Mouse (Mus musculus) hindbrain, postnatal 0 days (tissue): ENCODE results near the gene Mab21l3. TPM values are rescaled to one million over a fixed set of nuclear protein-coding genes. Genes with fewer than 3 reads are reported as not detected.

ENCODE experiments used
- ATAC-seq: fragments of 200-750 bp; cut with Nextera tagmentation; 2 replicates; pipeline ENCODE4 v1.8.0; 2017; ENCODE audit warnings: mild to moderate bottlenecking, moderate TSS enrichment, moderate library complexity
- DNase-seq: peaks from one replicate; pipeline ENCODE4 v3.0.0-alpha.2; 2015; ENCODE audit warnings: low spot score
- H3K27ac ChIP-seq: fragments of 300-500 bp; sonication (generic); 2 replicates; pipeline ENCODE4 v1.5.1; 2014; ENCODE audit warnings: mild to moderate bottlenecking
- H3K27me3 ChIP-seq: fragments of 300-500 bp; sonication (generic); 2 replicates; pipeline ENCODE4 v1.6.1; 2014; ENCODE audit warnings: low read length, mixed read lengths; ENCODE audit not compliant: insufficient read depth
- H3K36me3 ChIP-seq: fragments of 300-500 bp; sonication (generic); 2 replicates; pipeline ENCODE4 v1.6.1; 2014; ENCODE audit warnings: low read length, mixed read lengths; ENCODE audit not compliant: insufficient read depth
- H3K4me1 ChIP-seq: fragments of 300-500 bp; sonication (generic); 2 replicates; pipeline ENCODE4 v1.6.1; 2014; ENCODE audit warnings: antibody characterized with exemption, low read length, mixed read lengths; ENCODE audit not compliant: insufficient read depth
- H3K4me2 ChIP-seq: fragments of 300-500 bp; sonication (generic); 2 replicates; pipeline ENCODE4 v1.6.1; 2014; ENCODE audit warnings: low read depth, mild to moderate bottlenecking, low read length, moderate library complexity, mixed read lengths
- H3K4me3 ChIP-seq: fragments of 300-500 bp; sonication (generic); 2 replicates; pipeline ENCODE4 v1.5.1; 2014; ENCODE audit warnings: low read length
- H3K9ac ChIP-seq: fragments of 300-500 bp; sonication (generic); replicated peaks from 2 replicates; pipeline ENCODE4 v1.6.1; 2014; ENCODE audit warnings: mild to moderate bottlenecking, low read length, moderate library complexity, mixed read lengths
- H3K9me3 ChIP-seq: fragments of 300-500 bp; sonication (generic); 2 replicates; pipeline ENCODE4 v1.6.1; 2016; ENCODE audit warnings: low read length, mixed read lengths
- CTCF ChIP-seq: IDR thresholded peaks from 2 replicates; pipeline ENCODE4 v1.5.1; 2016; ENCODE audit warnings: antibody characterized with exemption, control low read depth, low read depth
- whole genome bisulfite sequencing: fragments of 180-500 bp; shearing (Covaris S2); extraction: QIAGEN DNeasy Blood & Tissue Kit; methylation state at CpG from one replicate; pipeline ENCODE4 v1.1.7; 2014; 5-methylcytosine and 5-hydroxymethylcytosine counted together
- polyA plus RNA-seq: library from polyadenylated mRNA; unstranded; fragments of >200 nt; fragmentation: Nextera tagmentation; extraction: Ambion mirVana; gene quantifications from 2 replicates; pipeline ENCODE4 v1.2.1, GENCODE M21; 2015
- total RNA-seq: library from RNA; depleted of rRNA; stranded (reverse); fragments of >200 nt; gene quantifications from 2 replicates; pipeline ENCODE4 v1.2.3, GENCODE M21; 2014

Gene Mab21l3
- total and polyA plus RNA-seq, 2 experiments from 2014 or later: 0.04 to 0.10 TPM

DNA sequence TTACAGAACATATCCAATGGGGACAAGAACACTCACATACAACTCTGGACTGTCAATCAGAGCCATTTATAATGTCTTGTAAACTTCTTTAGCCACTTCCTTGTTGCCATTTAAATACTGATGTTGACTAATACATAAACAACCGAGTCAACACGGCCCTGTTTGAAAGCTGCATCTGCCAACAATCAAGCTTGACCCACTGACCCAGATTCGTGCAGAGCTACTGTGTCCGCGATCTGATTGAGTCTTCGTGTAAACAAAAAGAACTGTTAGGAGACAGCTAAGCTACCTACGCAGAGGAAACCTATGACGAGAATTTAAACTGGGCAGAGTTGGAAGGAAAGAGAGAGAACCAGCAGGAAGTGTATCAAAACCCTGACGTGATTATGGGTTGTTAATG lies 33.0 kb upstream of the Mab21l3 start:
- Histone ChIP-seq H3K4me3 (no peak overlapping the region), H3K9ac (no peak overlapping the region), H3K27ac (no peak overlapping the region), H3K9me3 (no peaks in the 10 kb centered on the region), H3K4me2 (no peak overlapping the region), H3K27me3 (no peaks in the 10 kb centered on the region), H3K4me1 (peaks cover 3% of the 10 kb centered on the region; the same call in 1 of the 2 replicates), H3K36me3 (peaks cover 18% of the 10 kb centered on the region)
- 70% methylated on average over 9 of the region's 9 CpGs for WGBS
- ATAC-seq: no peak
- no peak for DNase-seq
- TF ChIP-seq CTCF: no peak

DNA sequence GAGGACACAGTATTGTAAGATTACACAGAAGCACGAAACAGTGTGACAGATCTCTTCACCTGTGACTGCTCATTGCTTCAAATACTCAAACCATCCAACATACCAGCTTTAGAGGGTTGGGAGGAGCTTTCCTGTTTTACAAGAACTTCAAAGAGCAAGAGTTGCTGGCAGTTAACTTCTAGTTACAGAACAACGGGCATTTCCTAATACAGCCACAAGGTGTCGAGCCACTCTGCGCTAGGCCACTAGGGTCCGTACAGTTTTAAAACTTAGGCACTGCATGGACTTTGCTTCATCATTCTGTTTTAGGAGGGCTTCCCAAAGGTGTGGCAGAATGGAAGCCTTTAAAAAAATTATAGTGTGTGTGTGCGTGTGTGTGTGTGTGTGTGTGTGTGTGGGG lies 32.1 kb upstream of the Mab21l3 start:
- Histone ChIP-seq H3K4me1 (peaks cover 3% of the 10 kb centered on the region; the same call in 1 of the 2 replicates), H3K4me3 (no peak overlapping the region), H3K9ac (no peak overlapping the region), H3K27ac (no peak overlapping the region), H3K9me3 (no peaks in the 10 kb centered on the region), H3K4me2 (no peak overlapping the region), H3K27me3 (no peaks in the 10 kb centered on the region), H3K36me3 (peaks cover 18% of the 10 kb centered on the region)
- peak; percentile 43 for DNase-seq
- ATAC-seq: no peak
- WGBS: 79% methylated on average over 6 of the region's 6 CpGs
- peak; percentile 68 for TF ChIP-seq CTCF

DNA sequence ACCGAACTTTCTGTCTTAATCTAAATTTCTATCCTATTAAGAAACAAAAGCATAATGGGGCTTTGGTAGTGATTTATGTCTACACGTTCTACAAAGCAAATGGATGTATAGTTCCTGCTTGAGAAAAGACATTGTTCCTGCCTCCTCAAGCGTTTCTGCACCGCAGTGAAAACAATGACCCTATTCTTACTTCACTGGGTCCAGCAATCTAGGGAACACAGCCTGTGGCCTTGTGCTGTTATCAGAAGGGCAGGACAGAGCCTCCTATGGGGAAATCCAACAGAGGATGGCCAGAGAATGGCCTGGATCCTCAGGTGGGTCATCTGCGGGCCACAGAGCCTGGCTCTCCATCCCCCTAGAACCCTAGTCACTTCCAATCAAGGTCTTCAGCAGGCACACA lies 29.4 kb upstream of the Mab21l3 start:
- no peak for TF ChIP-seq CTCF
- Histone ChIP-seq H3K4me1 (no peaks in the 10 kb centered on the region), H3K9ac (no peak overlapping the region), H3K36me3 (peaks cover 18% of the 10 kb centered on the region), H3K4me3 (no peak overlapping the region), H3K9me3 (no peaks in the 10 kb centered on the region), H3K27me3 (no peaks in the 10 kb centered on the region), H3K27ac (no peak overlapping the region), H3K4me2 (no peak overlapping the region)
- DNase-seq: no peak
- no peak for ATAC-seq
- WGBS: 30% methylated on average over 5 of the region's 5 CpGs

DNA sequence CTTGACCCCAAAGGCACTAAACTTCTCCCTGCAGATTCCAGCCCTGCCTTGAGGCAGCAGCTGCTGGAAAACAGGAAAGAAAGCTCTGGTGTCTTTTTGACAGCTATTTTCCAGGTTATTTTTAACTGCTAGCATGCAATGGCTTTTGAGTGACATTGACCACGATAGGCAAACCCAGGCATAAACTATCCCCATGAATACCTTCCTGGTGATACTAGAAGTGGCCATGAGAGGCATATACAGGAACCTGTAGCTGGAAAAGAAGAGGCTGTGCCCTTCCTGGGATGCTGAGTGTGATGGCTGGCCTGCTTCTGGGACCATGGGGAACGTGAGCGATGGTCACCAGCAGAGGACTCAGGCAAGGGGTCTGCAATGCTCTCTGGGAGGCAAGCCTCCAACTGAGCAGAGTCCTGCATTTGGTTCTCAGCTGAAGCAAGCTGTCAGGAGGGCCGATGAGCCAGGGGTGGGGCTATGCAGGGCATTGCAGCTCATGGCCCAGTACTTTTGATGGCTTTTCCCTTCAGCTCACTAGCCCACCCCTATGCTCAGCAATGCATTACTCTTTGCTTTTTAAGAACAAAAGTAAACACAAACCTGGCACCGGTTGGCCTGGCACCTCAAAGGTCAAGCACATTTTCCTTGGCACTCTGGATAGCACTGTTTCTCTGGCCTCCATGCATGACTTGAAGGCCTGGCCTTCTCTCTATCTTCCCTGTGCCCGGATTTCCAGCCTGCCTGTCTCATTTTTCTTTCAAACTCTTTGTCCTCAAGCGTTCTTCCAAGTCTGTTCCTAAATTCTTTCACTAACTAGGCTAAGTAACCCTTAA lies 27.9 kb upstream of the Mab21l3 start:
- H3K27ac ChIP-seq: no peak overlapping the region
- no peak overlapping the region for H3K9ac ChIP-seq
- H3K36me3 ChIP-seq: peaks cover 18% of the 10 kb centered on the region
- no peak overlapping the region for H3K4me3 ChIP-seq
- no peak for DNase-seq
- no peak for TF ChIP-seq CTCF
- H3K4me1 ChIP-seq: no peaks in the 10 kb centered on the region
- no peak for ATAC-seq
- WGBS: 78% methylated on average over 7 of the region's 7 CpGs
- no peak overlapping the region for H3K4me2 ChIP-seq
- H3K9me3 ChIP-seq: no peaks in the 10 kb centered on the region
- H3K27me3 ChIP-seq: no peaks in the 10 kb centered on the region

DNA sequence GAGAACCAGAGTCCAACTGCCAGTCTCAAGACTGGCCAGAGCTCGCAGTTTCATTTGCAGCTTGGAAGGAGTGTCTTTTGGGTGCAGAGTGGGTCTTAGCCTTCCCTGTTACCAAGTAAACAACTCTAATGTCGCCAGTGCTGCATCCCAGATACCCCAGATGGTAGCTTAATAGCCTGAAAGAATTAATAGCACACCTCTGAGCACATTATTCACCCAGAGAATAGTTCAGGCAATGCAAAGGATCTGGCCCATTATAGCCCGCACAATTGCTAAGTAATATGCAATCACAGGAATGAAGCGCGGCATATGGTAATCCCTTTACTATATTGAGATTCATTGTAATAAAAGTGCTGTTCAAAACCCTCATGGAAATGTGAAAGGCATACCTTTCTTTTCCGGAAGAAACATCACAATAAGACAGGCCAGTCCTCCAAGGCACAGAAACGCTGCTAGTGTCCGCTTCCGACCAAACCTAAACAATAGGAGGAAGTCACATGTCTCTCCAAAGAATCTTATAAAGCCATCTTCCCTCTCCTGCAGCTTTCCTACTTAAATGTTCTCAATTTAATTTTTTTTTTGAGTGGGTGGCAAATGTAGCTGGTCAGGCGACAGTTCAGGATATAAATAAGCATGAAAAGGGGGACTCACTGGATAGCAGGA lies 26.6 kb upstream of the Mab21l3 start:
- H3K9me3 ChIP-seq: no peaks in the 10 kb centered on the region
- 44% methylated on average over 10 of the region's 10 CpGs for WGBS
- H3K4me2 ChIP-seq: no peak overlapping the region
- ATAC-seq: no peak
- peaks cover 18% of the 10 kb centered on the region for H3K36me3 ChIP-seq
- no peaks in the 10 kb centered on the region for H3K27me3 ChIP-seq
- H3K4me1 ChIP-seq: no peaks in the 10 kb centered on the region
- H3K4me3 ChIP-seq: no peak overlapping the region
- TF ChIP-seq CTCF: no peak
- no peak overlapping the region for H3K27ac ChIP-seq
- DNase-seq: no peak
- H3K9ac ChIP-seq: no peak overlapping the region

DNA sequence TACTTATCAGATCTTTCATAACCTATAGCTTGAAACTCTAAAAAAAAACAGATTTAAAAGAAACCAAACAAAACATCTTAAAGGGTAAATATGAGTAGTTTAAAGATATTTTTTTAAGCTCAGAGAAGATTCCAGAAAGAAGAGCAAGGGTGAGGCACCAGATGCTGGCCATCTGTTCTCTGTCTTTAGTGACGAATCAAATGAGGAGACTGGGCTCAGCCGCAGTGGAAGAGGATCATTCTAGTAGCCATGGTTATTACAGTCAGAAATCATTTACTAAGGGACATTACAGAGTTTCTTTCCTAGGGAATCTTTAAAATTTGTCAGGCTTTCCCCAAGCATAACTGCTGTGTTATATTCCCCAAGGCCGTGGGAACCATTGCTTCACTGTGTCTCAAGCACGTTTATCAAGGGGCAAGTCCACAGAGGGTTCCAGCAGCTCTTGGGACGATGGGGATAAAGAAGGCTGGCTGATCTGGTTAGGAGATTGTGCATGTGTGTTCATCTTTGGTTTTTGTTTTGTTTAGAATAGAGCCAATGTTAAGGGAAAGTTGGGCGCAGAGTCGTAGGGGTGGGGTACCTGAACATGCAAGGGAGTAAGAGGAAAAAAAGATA lies 24.4 kb upstream of the Mab21l3 start:
- peak; percentile 61 for DNase-seq
- H3K9ac ChIP-seq: no peak overlapping the region
- no peak for ATAC-seq
- no peak overlapping the region for H3K4me2 ChIP-seq
- no peak for TF ChIP-seq CTCF
- H3K4me3 ChIP-seq: no peak overlapping the region
- no peak overlapping the region for H3K27ac ChIP-seq
- no peaks in the 10 kb centered on the region for H3K4me1 ChIP-seq
- H3K9me3 ChIP-seq: no peaks in the 10 kb centered on the region
- WGBS: 71% methylated on average over 7 of the region's 7 CpGs
- no peaks in the 10 kb centered on the region for H3K27me3 ChIP-seq
- H3K36me3 ChIP-seq: 0 out of 2 replicates have a peak, but pooled peaks cover 7% of the 10 kb centered on the region
